Mouse (Mus musculus): ENCODE results near the gene Ppox.

DNA sequence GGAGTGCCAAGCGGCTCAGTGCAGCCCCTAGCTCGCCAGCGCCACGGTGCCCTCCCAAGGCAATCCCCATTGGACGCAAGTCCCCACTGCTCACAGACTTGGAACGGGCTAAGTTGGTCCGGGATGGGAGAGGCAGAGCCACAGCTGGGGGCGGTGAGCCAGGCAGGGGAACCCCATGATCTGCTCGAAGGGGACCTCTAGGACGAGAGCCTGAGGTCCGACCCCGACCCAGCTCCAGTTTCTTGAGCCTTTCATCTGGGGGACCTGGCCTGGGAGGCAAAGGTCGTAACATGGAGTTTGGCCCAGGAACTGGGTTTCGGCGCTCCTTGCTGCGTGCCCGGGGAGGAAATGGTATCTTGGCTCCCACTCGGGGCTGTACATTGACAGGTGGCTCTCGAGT is 5.5 kb upstream of the Ppox start:
- TF ChIP-seq CTCF (IDR thresholded peaks at IDR 0.05; ENCODE audit: borderline replicate concordance, insufficient read depth, low read length) = no peak
- TF ChIP-seq POLR2A (IDR thresholded peaks at IDR 0.05; ENCODE audit: low read depth, low read length) = no peak

All from embryonic fibroblast, embryonic 13.5 days (primary cell).